ENCODE assay signal across 17 mouse cellular contexts in genomic region chr16:93306951-93307350, GRCm38 (mm10).
"Had no signal": no experiment of that assay in that cellular context is flagged by ENCODE, and none has a peak within 500 bp of the region (broad histone marks: within the 10 kb centered on the region; RNA-seq: fewer than 3 reads in every experiment).

No protein-coding gene starts in this region.

- H3K27me3 ChIP-seq: midbrain, embryonic 12.5 days; neural tube, embryonic 13.5 days; neural tube, embryonic 15.5 days had no signal

- H3K36me3 ChIP-seq: midbrain, embryonic 12.5 days; neural tube, embryonic 13.5 days; neural tube, embryonic 15.5 days had no signal

- H3K9me3 ChIP-seq: neural tube, embryonic 15.5 days had no signal

- H3K4me3 ChIP-seq: midbrain, embryonic 12.5 days; myocyte; neural tube, embryonic 13.5 days; neural tube, embryonic 15.5 days had no signal

- H3K27ac ChIP-seq: liver, embryonic 14.5 days; midbrain, embryonic 12.5 days; neural tube, embryonic 13.5 days; neural tube, embryonic 15.5 days had no signal

- H3K4me1 ChIP-seq: midbrain, embryonic 12.5 days; neural tube, embryonic 13.5 days; neural tube, embryonic 15.5 days had no signal

- DNase-seq: lung, embryonic 14.5 days; lung, postnatal 10 days; lung, postnatal 4 days; midbrain, embryonic 14.5 days; retina, postnatal 1 day; right cerebral cortex, adult 18-20 months; right cerebral cortex, postnatal 25 days; right cerebral cortex, postnatal 4 days; spleen, adult 18-20 months; thymus, adult 2 months; thymus, postnatal 25 days; thymus, postnatal 4 days had no signal
